Mouse (Mus musculus): ENCODE measurements at regions not wholly inside any gene's neighbourhood (a gene's known extent, or its start where the extent isn't known, plus 50 kb on each side); places are given as distances from the start of the nearest gene placed in this dataset.
A peak's percentile ranks its signal among the peaks of the same experiment; 100 is the strongest.

GRCm38 (mm10) chr2:48501387-48501786 is 312.5 kb upstream of the Acvr2a start:
- Histone ChIP-seq H3K9me3 (no peaks in the 10 kb centered on the region), H3K4me3 (no peak overlapping the region), H3K36me3 (no peaks in the 10 kb centered on the region), H3K4me1 (no peaks in the 10 kb centered on the region), H3K4me2 (no peak overlapping the region), H3K9ac (no peak overlapping the region), H3K27ac (no peak overlapping the region), H3K27me3 (no peaks in the 10 kb centered on the region)
- no peak for ATAC-seq (ENCODE audit: insufficient number of reproducible peaks, insufficient read depth, low FRiP score, low TSS enrichment, low read depth)
- 69% methylated on average over 2 of the region's 2 CpGs for WGBS

DNA sequence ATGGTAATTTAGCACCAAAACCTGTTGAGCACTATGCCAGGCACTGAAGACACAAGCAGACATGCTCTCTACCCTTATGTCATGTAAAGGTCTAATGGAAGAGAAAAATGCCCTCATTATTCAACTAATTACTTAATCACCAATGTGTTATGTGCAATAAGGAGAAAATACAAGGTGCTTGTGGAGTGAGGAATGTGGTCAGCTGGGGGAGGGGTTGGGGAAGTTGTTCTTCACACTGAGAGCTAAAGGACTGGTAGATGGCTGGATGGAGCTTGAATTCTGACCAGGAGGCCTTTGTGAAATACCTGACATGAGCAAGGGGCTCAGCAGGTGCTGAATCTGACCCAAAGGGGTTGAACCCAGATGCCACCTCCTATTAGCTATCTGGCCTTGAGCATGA is 300.1 kb upstream of the Acvr2a start:
- no peak overlapping the region for H3K9ac ChIP-seq
- no peaks in the 10 kb centered on the region for H3K4me1 ChIP-seq
- H3K36me3 ChIP-seq, result no peaks in the 10 kb centered on the region
- no peak overlapping the region for H3K27ac ChIP-seq
- H3K4me2 ChIP-seq, result no peak overlapping the region
- H3K9me3 ChIP-seq, result no peaks in the 10 kb centered on the region
- H3K4me3 ChIP-seq, result no peak overlapping the region
- no peaks in the 10 kb centered on the region for H3K27me3 ChIP-seq
- no peak for ATAC-seq (ENCODE audit: insufficient number of reproducible peaks, insufficient read depth, low FRiP score, low TSS enrichment, low read depth)

GRCm38 (mm10) chr2:48519838-48520404 is 294.0 kb upstream of the Acvr2a start:
- no peak for ATAC-seq (ENCODE audit: insufficient number of reproducible peaks, insufficient read depth, low FRiP score, low TSS enrichment, low read depth)
- H3K27me3 ChIP-seq, result no peaks in the 10 kb centered on the region
- H3K27ac ChIP-seq, result no peak overlapping the region
- no peaks in the 10 kb centered on the region for H3K9me3 ChIP-seq
- peaks cover 5% of the 10 kb centered on the region for H3K4me1 ChIP-seq
- no peak overlapping the region for H3K4me2 ChIP-seq
- no peaks in the 10 kb centered on the region for H3K36me3 ChIP-seq
- no peak overlapping the region for H3K9ac ChIP-seq
- H3K4me3 ChIP-seq, result no peak overlapping the region
- 48% methylated on average over 5 of the region's 5 CpGs for WGBS

DNA sequence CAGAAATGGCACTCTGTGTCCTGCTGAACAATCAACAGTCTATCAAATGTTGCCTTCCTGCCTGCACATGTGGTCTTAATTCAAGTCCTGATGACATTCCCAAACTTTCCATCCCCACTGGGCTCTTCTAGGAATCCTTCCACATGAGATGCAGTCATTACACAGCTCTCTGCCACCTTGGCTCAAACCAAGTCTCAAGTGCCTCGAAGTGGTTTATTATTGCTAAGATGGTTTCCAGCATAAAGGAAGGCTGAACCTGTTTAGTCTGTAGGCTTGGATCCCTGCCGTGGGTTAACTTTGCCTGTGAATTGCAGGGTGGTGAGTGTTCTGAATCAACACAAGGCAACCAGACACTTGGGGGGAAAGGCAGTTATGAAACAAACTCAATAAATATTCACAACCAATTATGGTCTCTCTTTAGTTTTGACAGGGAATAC is 293.4 kb upstream of the Acvr2a start:
- H3K9me3 ChIP-seq, result no peaks in the 10 kb centered on the region
- no peaks in the 10 kb centered on the region for H3K36me3 ChIP-seq
- ATAC-seq (ENCODE audit: insufficient number of reproducible peaks, insufficient read depth, low FRiP score, low TSS enrichment, low read depth), result no peak
- no peak overlapping the region for H3K9ac ChIP-seq
- no peaks in the 10 kb centered on the region for H3K27me3 ChIP-seq
- no peak overlapping the region for H3K27ac ChIP-seq
- no peak overlapping the region for H3K4me3 ChIP-seq
- peaks cover 5% of the 10 kb centered on the region for H3K4me1 ChIP-seq
- no peak overlapping the region for H3K4me2 ChIP-seq
- WGBS, result 32% methylated on average over 2 of the region's 2 CpGs

DNA sequence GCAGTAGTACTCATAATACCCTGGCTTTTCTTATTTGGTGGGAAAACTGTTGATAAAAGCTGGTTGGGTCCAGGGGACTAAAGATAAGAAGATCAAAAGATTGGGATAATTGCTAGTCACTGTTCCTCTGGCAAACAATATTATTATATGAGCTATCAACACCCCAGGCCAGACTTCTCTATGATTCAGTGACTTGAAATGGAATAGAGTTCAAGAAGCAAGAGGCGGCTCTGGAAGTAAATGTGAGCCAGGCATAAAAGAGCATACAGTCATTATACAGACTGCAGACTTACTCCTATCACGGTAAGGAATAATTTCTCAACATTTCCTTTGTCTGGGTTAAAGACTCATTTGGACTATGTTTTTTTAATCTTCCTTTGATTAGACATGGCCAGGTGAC is 278.5 kb upstream of the Acvr2a start:
- Histone ChIP-seq H3K9ac (no peak overlapping the region), H3K4me2 (no peak overlapping the region), H3K36me3 (no peaks in the 10 kb centered on the region), H3K27ac (no peak overlapping the region), H3K9me3 (no peaks in the 10 kb centered on the region), H3K27me3 (no peaks in the 10 kb centered on the region), H3K4me1 (0 out of 2 replicates have a peak, but pooled peaks cover 3% of the 10 kb centered on the region), H3K4me3 (no peak overlapping the region)
- no peak for ATAC-seq (ENCODE audit: insufficient number of reproducible peaks, insufficient read depth, low FRiP score, low TSS enrichment, low read depth)
- WGBS, result 76% methylated on average over 2 of the region's 2 CpGs

DNA sequence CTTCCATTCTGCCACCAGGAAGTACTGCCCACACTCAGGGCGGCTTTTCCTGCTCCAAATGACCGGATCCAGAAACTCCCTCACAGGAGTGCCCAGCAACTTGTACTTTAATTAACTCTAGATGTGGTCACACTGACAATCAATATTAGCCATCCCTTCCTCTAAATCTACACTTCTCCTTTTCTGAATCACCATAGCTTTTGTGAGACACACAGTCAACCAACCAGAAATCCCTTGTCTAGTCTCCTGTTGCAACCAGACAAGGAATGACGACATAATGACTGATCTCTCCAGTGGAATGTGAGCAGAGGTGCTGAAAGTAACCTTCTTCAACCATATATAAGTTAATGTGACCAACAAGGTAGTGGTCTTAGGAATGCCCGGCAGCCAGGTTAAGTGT is 277.0 kb upstream of the Acvr2a start:
- Histone ChIP-seq H3K9me3 (no peaks in the 10 kb centered on the region), H3K4me2 (no peak overlapping the region), H3K4me3 (no peak overlapping the region), H3K36me3 (no peaks in the 10 kb centered on the region), H3K27ac (no peak overlapping the region), H3K27me3 (no peaks in the 10 kb centered on the region), H3K9ac (no peak overlapping the region), H3K4me1 (0 out of 2 replicates have a peak, but pooled peaks cover 3% of the 10 kb centered on the region)
- no peak for ATAC-seq (ENCODE audit: insufficient number of reproducible peaks, insufficient read depth, low FRiP score, low TSS enrichment, low read depth)
- WGBS, result 78% methylated on average over 4 of the region's 4 CpGs

GRCm38 (mm10) chr2:48538668-48539341 is 275.1 kb upstream of the Acvr2a start:
- no peaks in the 10 kb centered on the region for H3K36me3 ChIP-seq
- H3K27me3 ChIP-seq, result no peaks in the 10 kb centered on the region
- ATAC-seq (ENCODE audit: insufficient number of reproducible peaks, insufficient read depth, low FRiP score, low TSS enrichment, low read depth), result no peak
- WGBS, result 40% methylated on average over 13 of the region's 13 CpGs
- no peak overlapping the region for H3K9ac ChIP-seq
- H3K4me1 ChIP-seq, result 0 out of 2 replicates have a peak, but pooled peaks cover 3% of the 10 kb centered on the region
- no peaks in the 10 kb centered on the region for H3K9me3 ChIP-seq
- H3K4me2 ChIP-seq, result peak overlapping the region; percentile 32; the same call in 1 of the 2 replicates
- no peak overlapping the region for H3K4me3 ChIP-seq
- H3K27ac ChIP-seq, result no peak overlapping the region

DNA sequence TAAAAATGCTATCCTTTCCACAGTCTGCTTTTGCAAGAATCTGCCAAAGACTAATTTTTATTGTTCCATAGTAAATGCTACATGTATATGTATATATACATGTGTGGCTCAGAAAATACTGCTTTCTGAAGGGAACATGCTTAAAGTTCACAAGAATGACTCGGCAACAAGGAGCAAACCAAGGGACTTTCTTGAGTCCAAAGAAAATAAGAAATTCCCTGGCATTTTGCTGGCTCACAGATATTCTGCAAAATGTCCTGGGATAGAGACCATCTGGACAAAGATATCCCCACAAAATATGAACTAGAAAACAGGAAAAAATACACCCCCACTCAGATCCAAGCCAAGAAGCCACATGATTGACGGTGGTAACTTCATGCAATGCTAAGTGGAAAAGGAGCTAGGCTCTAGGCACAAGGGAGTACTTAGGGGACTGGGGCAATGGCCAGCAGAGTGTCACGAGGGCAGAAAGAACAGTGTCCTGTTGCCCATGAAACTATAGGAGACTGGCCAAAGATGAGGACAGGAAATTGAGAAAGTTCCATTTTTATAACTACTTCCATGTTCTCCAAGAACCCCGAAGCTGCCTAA is 274.3 kb upstream of the Acvr2a start:
- Histone ChIP-seq H3K4me2 (no peak overlapping the region), H3K9ac (no peak overlapping the region), H3K27me3 (no peaks in the 10 kb centered on the region), H3K4me3 (no peak overlapping the region), H3K9me3 (no peaks in the 10 kb centered on the region), H3K27ac (no peak overlapping the region), H3K36me3 (no peaks in the 10 kb centered on the region), H3K4me1 (0 out of 2 replicates have a peak, but pooled peaks cover 3% of the 10 kb centered on the region)
- no peak for ATAC-seq (ENCODE audit: insufficient number of reproducible peaks, insufficient read depth, low FRiP score, low TSS enrichment, low read depth)
- 74% methylated on average over 4 of the region's 4 CpGs for WGBS

- ATAC-seq (ENCODE audit: insufficient number of reproducible peaks, insufficient read depth, low FRiP score, low TSS enrichment, low read depth), result no peak
- no peak overlapping the region for H3K27ac ChIP-seq
Measured at GRCm38 (mm10) chr2:48544377-48544776, 269.5 kb upstream of the Acvr2a start.

GRCm38 (mm10) chr2:48545072-48545471 is 268.8 kb upstream of the Acvr2a start:
- WGBS, result 80% methylated on average over 4 of the region's 4 CpGs
- ATAC-seq (ENCODE audit: insufficient number of reproducible peaks, insufficient read depth, low FRiP score, low TSS enrichment, low read depth), result no peak
- Histone ChIP-seq H3K4me1 (no peaks in the 10 kb centered on the region), H3K9ac (no peak overlapping the region), H3K27ac (no peak overlapping the region), H3K36me3 (no peaks in the 10 kb centered on the region), H3K4me3 (no peak overlapping the region), H3K27me3 (no peaks in the 10 kb centered on the region), H3K9me3 (no peaks in the 10 kb centered on the region), H3K4me2 (no peak overlapping the region)

More at GRCm38 (mm10) chr2:48544377-48544776, 269.5 kb upstream of the Acvr2a start:
- Histone ChIP-seq H3K27me3 (no peaks in the 10 kb centered on the region), H3K9me3 (no peaks in the 10 kb centered on the region), H3K36me3 (no peaks in the 10 kb centered on the region), H3K9ac (no peak overlapping the region), H3K4me1 (no peaks in the 10 kb centered on the region), H3K4me3 (no peak overlapping the region), H3K4me2 (no peak overlapping the region)
- WGBS, result 80% methylated on average over 4 of the region's 4 CpGs

DNA sequence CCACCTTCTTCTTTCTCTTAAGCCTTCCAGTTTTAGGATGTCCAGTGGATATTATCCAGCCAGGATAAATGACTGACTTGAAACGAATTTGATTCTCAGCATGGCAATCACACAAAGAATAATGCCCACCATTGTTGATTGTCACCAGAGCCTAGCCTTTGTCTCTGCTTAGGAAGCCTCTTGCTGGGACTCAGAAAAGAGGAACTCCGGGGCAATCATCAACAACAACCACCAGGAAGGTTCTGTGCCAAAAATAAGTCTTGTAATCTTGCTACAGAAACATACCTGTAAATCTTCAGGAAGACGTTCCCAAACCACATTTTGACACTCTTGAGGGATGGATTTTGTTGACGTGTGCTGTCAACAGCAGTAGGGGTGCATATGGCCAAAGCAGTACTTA is 268.2 kb upstream of the Acvr2a start:
- Histone ChIP-seq H3K4me1 (no peaks in the 10 kb centered on the region), H3K4me2 (no peak overlapping the region), H3K27ac (no peak overlapping the region), H3K36me3 (no peaks in the 10 kb centered on the region), H3K9me3 (no peaks in the 10 kb centered on the region), H3K9ac (no peak overlapping the region), H3K27me3 (no peaks in the 10 kb centered on the region), H3K4me3 (no peak overlapping the region)
- 57% methylated on average over 4 of the region's 4 CpGs for WGBS
- no peak for ATAC-seq (ENCODE audit: insufficient number of reproducible peaks, insufficient read depth, low FRiP score, low TSS enrichment, low read depth)

DNA sequence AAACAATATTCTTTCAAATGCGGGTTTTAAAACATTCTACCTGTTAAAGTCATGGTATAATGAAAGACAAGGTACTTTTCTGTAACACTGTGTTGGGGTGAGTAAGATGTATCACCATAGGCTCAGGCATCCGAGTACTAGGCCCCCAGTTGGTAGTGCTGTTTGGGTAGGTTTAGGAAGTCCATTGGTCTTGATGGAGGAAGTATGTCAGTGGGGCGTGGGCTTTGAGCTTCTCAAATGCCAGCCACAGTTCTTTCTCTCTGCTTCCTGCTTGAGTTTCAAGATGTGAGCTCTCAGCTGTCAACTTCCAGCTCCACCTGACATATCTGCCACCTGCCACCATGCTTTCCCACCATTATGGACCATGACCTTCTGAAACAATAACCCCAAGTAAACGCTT is 267.7 kb upstream of the Acvr2a start:
- Histone ChIP-seq H3K4me3 (no peak overlapping the region), H3K4me2 (no peak overlapping the region), H3K27me3 (no peaks in the 10 kb centered on the region), H3K9ac (no peak overlapping the region), H3K9me3 (no peaks in the 10 kb centered on the region), H3K36me3 (no peaks in the 10 kb centered on the region), H3K27ac (no peak overlapping the region), H3K4me1 (no peaks in the 10 kb centered on the region)
- 89% methylated on average over 4 of the region's 4 CpGs for WGBS
- ATAC-seq (ENCODE audit: insufficient number of reproducible peaks, insufficient read depth, low FRiP score, low TSS enrichment, low read depth), result no peak

All from embryonic facial prominence, embryonic 13.5 days (tissue).